Mouse (Mus musculus): ENCODE results near the gene Lrmp.

DNA sequence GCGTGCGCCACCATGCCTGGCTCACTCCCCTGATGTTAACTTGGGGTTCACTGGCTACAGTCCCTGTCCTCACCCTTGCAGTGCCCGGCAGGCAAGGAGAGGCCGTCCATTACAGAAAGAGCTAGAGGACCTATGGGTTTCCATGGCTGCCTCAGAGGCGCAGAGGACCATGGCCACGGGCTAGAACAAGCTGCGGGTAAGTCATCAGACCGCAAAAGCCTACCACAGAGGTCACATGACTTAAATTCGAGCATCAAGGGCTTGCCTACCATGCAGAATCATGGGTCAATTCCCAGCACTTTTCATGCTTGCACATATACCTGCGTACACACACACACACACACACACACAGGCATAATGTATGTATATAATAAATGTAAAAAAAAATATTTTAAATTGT lies 10.0 kb upstream of the Lrmp start:
- TF ChIP-seq POLR2A (IDR thresholded peaks at IDR 0.05; ENCODE audit: control insufficient read depth, extremely low read depth, insufficient read depth, low read length, poor library complexity) (no peak), CTCF (IDR thresholded peaks at IDR 0.05; ENCODE audit: borderline replicate concordance, control insufficient read depth, extremely low read depth, insufficient read depth, low read length, poor library complexity) (no peak)

All from thymus, adult 2 months (tissue).